Mouse (Mus musculus): ENCODE measurements around the gene Gm21304. TPM values are rescaled to one million over a fixed set of nuclear protein-coding genes. Genes with fewer than 3 reads are reported as not detected.
"Not testable (repeated sequence)": the region's sequence is repeated elsewhere in the genome, so short reads cannot be mapped to it uniquely, and the experiment has no call there.

The Gm21304 gene
- 32.9 and 43.6 TPM in 2 replicates for total RNA-seq (2012; rRNA removed)

GRCm38 (mm10) chr10:104168215-104168614 is at the start of gene Gm21304:
Gene Gm21304, plus strand, starts transcription at chr10:104168515.
- H3K4me3 ChIP-seq (ENCODE audit: insufficient read depth in 1 of 2, low read depth in 1 of 2, low read length in 2 of 2, poor library complexity in 1 of 2, severe bottlenecking in 1 of 2); H3K4me1 ChIP-seq (ENCODE audit: control insufficient read depth in 2 of 2, insufficient read depth in 2 of 2, low read length in 2 of 2, poor library complexity in 1 of 2); H3K36me3 ChIP-seq (ENCODE audit: control insufficient read depth, insufficient read depth, low read length, poor library complexity, severe bottlenecking); H3K27ac ChIP-seq (ENCODE audit: insufficient read depth, low read depth, low read length, poor library complexity, severe bottlenecking); DNase-seq (ENCODE audit: low read depth, low spot score); in situ Hi-C loops (cut with MboI; ENCODE audit: low sequenced_read_pairs in 2 of 2, unreplicated experiment in 2 of 2); H3K9ac ChIP-seq (ENCODE audit: insufficient read depth, low read depth, low read length, poor library complexity, severe bottlenecking); H3K9me3 ChIP-seq (ENCODE audit: control insufficient read depth, insufficient read depth, low read depth, low read length): not testable (repeated sequence)

- H3K9me3 ChIP-seq (ENCODE audit: control insufficient read depth, insufficient read depth, low read depth, low read length); H3K9ac ChIP-seq (ENCODE audit: insufficient read depth, low read depth, low read length, poor library complexity, severe bottlenecking); H3K36me3 ChIP-seq (ENCODE audit: control insufficient read depth, insufficient read depth, low read length, poor library complexity, severe bottlenecking); in situ Hi-C loops (cut with MboI; ENCODE audit: low sequenced_read_pairs in 2 of 2, unreplicated experiment in 2 of 2); H3K27ac ChIP-seq (ENCODE audit: insufficient read depth, low read depth, low read length, poor library complexity, severe bottlenecking); DNase-seq (ENCODE audit: low read depth, low spot score); H3K4me1 ChIP-seq (ENCODE audit: control insufficient read depth in 2 of 2, insufficient read depth in 2 of 2, low read length in 2 of 2, poor library complexity in 1 of 2); H3K4me3 ChIP-seq (ENCODE audit: insufficient read depth in 1 of 2, low read depth in 1 of 2, low read length in 2 of 2, poor library complexity in 1 of 2, severe bottlenecking in 1 of 2): not testable (repeated sequence)
These were observed 25.6 kb upstream of the Gm21304 start, which contains the start of gene Gm21293 for GRCm38 (mm10) chr10:104142687-104143086. Gene Gm21293, plus strand, starts transcription at chr10:104142987.

DNA sequence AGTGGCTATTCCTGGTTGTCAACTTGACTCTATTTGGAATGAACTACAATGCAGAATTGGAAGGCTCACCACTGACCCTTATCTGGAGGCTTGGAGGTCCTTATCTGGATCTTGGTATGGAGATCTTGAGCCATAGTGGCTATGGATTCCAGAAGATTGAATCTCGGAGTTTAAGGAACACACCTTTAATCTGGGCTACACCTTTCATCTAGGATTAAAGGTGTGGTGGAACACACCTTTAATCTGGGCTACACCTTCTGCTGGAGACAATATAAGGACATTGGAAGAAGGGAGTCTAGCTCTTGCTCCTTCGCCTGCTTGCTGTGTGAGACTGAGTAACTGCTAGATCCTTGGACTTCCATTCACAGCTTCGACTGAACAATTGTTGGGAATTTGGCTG is 17.1 kb upstream of the Gm21304 start, which contains the start of gene Gm6763:
Gm6763 (plus strand) TSS at position 301 of the 400 bp plus-strand sequence.
- DNase-seq (ENCODE audit: low read depth, low spot score); H3K9me3 ChIP-seq (ENCODE audit: control insufficient read depth, insufficient read depth, low read depth, low read length); H3K4me3 ChIP-seq (ENCODE audit: insufficient read depth in 1 of 2, low read depth in 1 of 2, low read length in 2 of 2, poor library complexity in 1 of 2, severe bottlenecking in 1 of 2); H3K9ac ChIP-seq (ENCODE audit: insufficient read depth, low read depth, low read length, poor library complexity, severe bottlenecking); H3K27ac ChIP-seq (ENCODE audit: insufficient read depth, low read depth, low read length, poor library complexity, severe bottlenecking); H3K36me3 ChIP-seq (ENCODE audit: control insufficient read depth, insufficient read depth, low read length, poor library complexity, severe bottlenecking); in situ Hi-C loops (cut with MboI; ENCODE audit: low sequenced_read_pairs in 2 of 2, unreplicated experiment in 2 of 2); H3K4me1 ChIP-seq (ENCODE audit: control insufficient read depth in 2 of 2, insufficient read depth in 2 of 2, low read length in 2 of 2, poor library complexity in 1 of 2): not testable (repeated sequence)

DNA sequence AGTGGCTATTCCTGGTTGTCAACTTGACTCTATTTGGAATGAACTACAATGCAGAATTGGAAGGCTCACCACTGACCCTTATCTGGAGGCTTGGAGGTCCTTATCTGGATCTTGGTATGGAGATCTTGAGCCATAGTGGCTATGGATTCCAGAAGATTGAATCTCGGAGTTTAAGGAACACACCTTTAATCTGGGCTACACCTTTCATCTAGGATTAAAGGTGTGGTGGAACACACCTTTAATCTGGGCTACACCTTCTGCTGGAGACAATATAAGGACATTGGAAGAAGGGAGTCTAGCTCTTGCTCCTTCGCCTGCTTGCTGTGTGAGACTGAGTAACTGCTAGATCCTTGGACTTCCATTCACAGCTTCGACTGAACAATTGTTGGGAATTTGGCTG is 8.6 kb upstream of the Gm21304 start, which contains the start of gene Gm8764:
Gm8764 (plus strand) TSS at position 301 of the 400 bp plus-strand sequence.
- H3K4me3 ChIP-seq (ENCODE audit: insufficient read depth in 1 of 2, low read depth in 1 of 2, low read length in 2 of 2, poor library complexity in 1 of 2, severe bottlenecking in 1 of 2); H3K36me3 ChIP-seq (ENCODE audit: control insufficient read depth, insufficient read depth, low read length, poor library complexity, severe bottlenecking); H3K9me3 ChIP-seq (ENCODE audit: control insufficient read depth, insufficient read depth, low read depth, low read length); in situ Hi-C loops (cut with MboI; ENCODE audit: low sequenced_read_pairs in 2 of 2, unreplicated experiment in 2 of 2); H3K27ac ChIP-seq (ENCODE audit: insufficient read depth, low read depth, low read length, poor library complexity, severe bottlenecking); H3K9ac ChIP-seq (ENCODE audit: insufficient read depth, low read depth, low read length, poor library complexity, severe bottlenecking); H3K4me1 ChIP-seq (ENCODE audit: control insufficient read depth in 2 of 2, insufficient read depth in 2 of 2, low read length in 2 of 2, poor library complexity in 1 of 2); DNase-seq (ENCODE audit: low read depth, low spot score): not testable (repeated sequence)

DNA sequence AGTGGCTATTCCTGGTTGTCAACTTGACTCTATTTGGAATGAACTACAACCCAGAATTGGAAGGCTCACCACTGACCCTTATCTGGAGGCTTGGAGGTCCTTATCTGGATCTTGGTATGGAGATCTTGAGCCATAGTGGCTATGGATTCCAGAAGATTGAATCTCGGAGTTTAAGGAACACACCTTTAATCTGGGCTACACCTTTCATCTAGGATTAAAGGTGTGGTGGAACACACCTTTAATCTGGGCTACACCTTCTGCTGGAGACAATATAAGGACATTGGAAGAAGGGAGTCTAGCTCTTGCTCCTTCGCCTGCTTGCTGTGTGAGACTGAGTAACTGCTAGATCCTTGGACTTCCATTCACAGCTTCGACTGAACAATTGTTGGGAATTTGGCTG is 8.4 kb downstream of the Gm21304 start, which contains the start of gene Gm21312:
Gm21312 (plus strand) TSS at position 301 of the 400 bp plus-strand sequence.
- in situ Hi-C loops (cut with MboI; ENCODE audit: low sequenced_read_pairs in 2 of 2, unreplicated experiment in 2 of 2); H3K9me3 ChIP-seq (ENCODE audit: control insufficient read depth, insufficient read depth, low read depth, low read length); H3K36me3 ChIP-seq (ENCODE audit: control insufficient read depth, insufficient read depth, low read length, poor library complexity, severe bottlenecking); H3K9ac ChIP-seq (ENCODE audit: insufficient read depth, low read depth, low read length, poor library complexity, severe bottlenecking); H3K4me3 ChIP-seq (ENCODE audit: insufficient read depth in 1 of 2, low read depth in 1 of 2, low read length in 2 of 2, poor library complexity in 1 of 2, severe bottlenecking in 1 of 2); H3K4me1 ChIP-seq (ENCODE audit: control insufficient read depth in 2 of 2, insufficient read depth in 2 of 2, low read length in 2 of 2, poor library complexity in 1 of 2); H3K27ac ChIP-seq (ENCODE audit: insufficient read depth, low read depth, low read length, poor library complexity, severe bottlenecking); DNase-seq (ENCODE audit: low read depth, low spot score): not testable (repeated sequence)

DNA sequence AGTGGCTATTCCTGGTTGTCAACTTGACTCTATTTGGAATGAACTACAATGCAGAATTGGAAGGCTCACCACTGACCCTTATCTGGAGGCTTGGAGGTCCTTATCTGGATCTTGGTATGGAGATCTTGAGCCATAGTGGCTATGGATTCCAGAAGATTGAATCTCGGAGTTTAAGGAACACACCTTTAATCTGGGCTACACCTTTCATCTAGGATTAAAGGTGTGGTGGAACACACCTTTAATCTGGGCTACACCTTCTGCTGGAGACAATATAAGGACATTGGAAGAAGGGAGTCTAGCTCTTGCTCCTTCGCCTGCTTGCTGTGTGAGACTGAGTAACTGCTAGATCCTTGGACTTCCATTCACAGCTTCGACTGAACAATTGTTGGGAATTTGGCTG is 16.9 kb downstream of the Gm21304 start, which contains the start of gene Gm20765:
Gm20765 (plus strand) TSS at position 301 of the 400 bp plus-strand sequence.
- DNase-seq (ENCODE audit: low read depth, low spot score); H3K4me1 ChIP-seq (ENCODE audit: control insufficient read depth in 2 of 2, insufficient read depth in 2 of 2, low read length in 2 of 2, poor library complexity in 1 of 2); H3K4me3 ChIP-seq (ENCODE audit: insufficient read depth in 1 of 2, low read depth in 1 of 2, low read length in 2 of 2, poor library complexity in 1 of 2, severe bottlenecking in 1 of 2); H3K36me3 ChIP-seq (ENCODE audit: control insufficient read depth, insufficient read depth, low read length, poor library complexity, severe bottlenecking); in situ Hi-C loops (cut with MboI; ENCODE audit: low sequenced_read_pairs in 2 of 2, unreplicated experiment in 2 of 2); H3K27ac ChIP-seq (ENCODE audit: insufficient read depth, low read depth, low read length, poor library complexity, severe bottlenecking); H3K9me3 ChIP-seq (ENCODE audit: control insufficient read depth, insufficient read depth, low read depth, low read length); H3K9ac ChIP-seq (ENCODE audit: insufficient read depth, low read depth, low read length, poor library complexity, severe bottlenecking): not testable (repeated sequence)

DNA sequence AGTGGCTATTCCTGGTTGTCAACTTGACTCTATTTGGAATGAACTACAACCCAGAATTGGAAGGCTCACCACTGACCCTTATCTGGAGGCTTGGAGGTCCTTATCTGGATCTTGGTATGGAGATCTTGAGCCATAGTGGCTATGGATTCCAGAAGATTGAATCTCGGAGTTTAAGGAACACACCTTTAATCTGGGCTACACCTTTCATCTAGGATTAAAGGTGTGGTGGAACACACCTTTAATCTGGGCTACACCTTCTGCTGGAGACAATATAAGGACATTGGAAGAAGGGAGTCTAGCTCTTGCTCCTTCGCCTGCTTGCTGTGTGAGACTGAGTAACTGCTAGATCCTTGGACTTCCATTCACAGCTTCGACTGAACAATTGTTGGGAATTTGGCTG is 25.4 kb downstream of the Gm21304 start, which contains the start of gene Gm4340:
Gm4340 (plus strand) TSS at position 301 of the 400 bp plus-strand sequence.
- H3K9me3 ChIP-seq (ENCODE audit: control insufficient read depth, insufficient read depth, low read depth, low read length); H3K4me3 ChIP-seq (ENCODE audit: insufficient read depth in 1 of 2, low read depth in 1 of 2, low read length in 2 of 2, poor library complexity in 1 of 2, severe bottlenecking in 1 of 2); DNase-seq (ENCODE audit: low read depth, low spot score); in situ Hi-C loops (cut with MboI; ENCODE audit: low sequenced_read_pairs in 2 of 2, unreplicated experiment in 2 of 2); H3K27ac ChIP-seq (ENCODE audit: insufficient read depth, low read depth, low read length, poor library complexity, severe bottlenecking); H3K4me1 ChIP-seq (ENCODE audit: control insufficient read depth in 2 of 2, insufficient read depth in 2 of 2, low read length in 2 of 2, poor library complexity in 1 of 2); H3K36me3 ChIP-seq (ENCODE audit: control insufficient read depth, insufficient read depth, low read length, poor library complexity, severe bottlenecking); H3K9ac ChIP-seq (ENCODE audit: insufficient read depth, low read depth, low read length, poor library complexity, severe bottlenecking): not testable (repeated sequence)
